Mouse (Mus musculus): Measurements from ENCODE around the gene Cbarp.

The Cbarp gene

GRCm38 (mm10) chr10:80097275-80097674, 43.4 kb downstream of the Cbarp start:
- DNase-seq (ENCODE audit: low spot score in 2 of 2): no peak

GRCm38 (mm10) chr10:80095547-80095946, 45.1 kb downstream of the Cbarp start:
- no peak for DNase-seq (ENCODE audit: low spot score in 2 of 2)

GRCm38 (mm10) chr10:80094684-80095083, 46.0 kb downstream of the Cbarp start:
- DNase-seq (ENCODE audit: low spot score in 2 of 2): no peak

GRCm38 (mm10) chr10:80094085-80094484, 46.5 kb downstream of the Cbarp start:
- no peak for DNase-seq (ENCODE audit: low spot score in 2 of 2)

GRCm38 (mm10) chr10:80092690-80093089, 47.9 kb downstream of the Cbarp start:
- no peak for DNase-seq (ENCODE audit: low spot score in 2 of 2)

GRCm38 (mm10) chr10:80091527-80091926, 49.1 kb downstream of the Cbarp start:
- DNase-seq (ENCODE audit: low spot score in 2 of 2): no peak

GRCm38 (mm10) chr10:80089146-80089545, 51.5 kb downstream of the Cbarp start:
- DNase-seq (ENCODE audit: low spot score in 2 of 2): no peak

- no peak for DNase-seq (ENCODE audit: low spot score in 2 of 2)
Measured at GRCm38 (mm10) chr10:80087483-80087882, 53.2 kb downstream of the Cbarp start.

GRCm38 (mm10) chr10:80086847-80087246, 53.8 kb downstream of the Cbarp start:
- DNase-seq (ENCODE audit: low spot score in 2 of 2): no peak

- DNase-seq (ENCODE audit: low spot score in 2 of 2): no peak
Measured at GRCm38 (mm10) chr10:80084817-80085487, 55.7 kb downstream of the Cbarp start.

- no peak for DNase-seq (ENCODE audit: low spot score in 2 of 2)
Measured at GRCm38 (mm10) chr10:80081075-80081474, 59.6 kb downstream of the Cbarp start.
